Mouse (Mus musculus): ENCODE data around the gene Qpctl. TPM values are rescaled to one million over a fixed set of nuclear protein-coding genes. Genes with fewer than 3 reads are reported as not detected.

The Qpctl gene
- polyA plus RNA-seq, 1 experiment from 2014 or later, result 20.0 TPM

MicroRNAs within 50 kb of the gene (microRNA counts, 519-probe panel; counts per million panel counts)
- microRNA mmu-miR-330, result not detected

Small RNAs within 50 kb of the gene (microRNA-seq; reads per million reads assigned to microRNA genes)
- gene Mir330, result 663 reads per million, percentile 77 among the genes with 10 or more reads in this experiment

Other genes with a start within 250 kb of the Qpctl start
- 16.1 and 18.5 TPM in 2 replicates for gene Ccdc61, start 238.9 kb downstream of the Qpctl start, polyA plus RNA-seq (2014; fragmentation: Nextera tagmentation; extraction: Ambion mirVana)
- gene Nova2, start 223.4 kb downstream of the Qpctl start, polyA plus RNA-seq (2014; fragmentation: Nextera tagmentation; extraction: Ambion mirVana), result 18.6 and 20.7 TPM in 2 replicates
- 0.58 and 0.86 TPM in 2 replicates for gene Nanos2, start 161.9 kb downstream of the Qpctl start, polyA plus RNA-seq (2014; fragmentation: Nextera tagmentation; extraction: Ambion mirVana)
- gene Mypop, start 158.0 kb downstream of the Qpctl start, polyA plus RNA-seq (2014; fragmentation: Nextera tagmentation; extraction: Ambion mirVana), result 4.2 and 4.8 TPM in 2 replicates
- 30.8 and 34.2 TPM in 2 replicates for gene Irf2bp1, start 145.2 kb downstream of the Qpctl start, polyA plus RNA-seq (2014; fragmentation: Nextera tagmentation; extraction: Ambion mirVana)
- gene Foxa3, start 125.8 kb downstream of the Qpctl start, polyA plus RNA-seq (2014; fragmentation: Nextera tagmentation; extraction: Ambion mirVana), result not detected in 2 replicates
- 18.1 and 28.1 TPM in 2 replicates for gene Sympk, start 124.9 kb downstream of the Qpctl start, polyA plus RNA-seq (2014; fragmentation: Nextera tagmentation; extraction: Ambion mirVana)
- gene Rsph6a, start 94.6 kb downstream of the Qpctl start, polyA plus RNA-seq (2014; fragmentation: Nextera tagmentation; extraction: Ambion mirVana), result 0.12 and 0.21 TPM in 2 replicates
- 33.2 and 39.2 TPM in 2 replicates for gene Dmwd, start 73.1 kb downstream of the Qpctl start, polyA plus RNA-seq (2014; fragmentation: Nextera tagmentation; extraction: Ambion mirVana)
- gene Dmpk, start 65.4 kb downstream of the Qpctl start, polyA plus RNA-seq (2014; fragmentation: Nextera tagmentation; extraction: Ambion mirVana), result 9.8 and 13.2 TPM in 2 replicates
- gene Six5, start 54.7 kb downstream of the Qpctl start, polyA plus RNA-seq (2014; fragmentation: Nextera tagmentation; extraction: Ambion mirVana), result 1.5 and 2.5 TPM in 2 replicates
- gene Gm4969, start 30.9 kb downstream of the Qpctl start, polyA plus RNA-seq (2014; fragmentation: Nextera tagmentation; extraction: Ambion mirVana), result 5.2 and 5.8 TPM in 2 replicates
- gene Fbxo46, start 29.4 kb downstream of the Qpctl start, polyA plus RNA-seq (2014; fragmentation: Nextera tagmentation; extraction: Ambion mirVana), result 11.3 and 13.8 TPM in 2 replicates
- 112 and 130 TPM in 2 replicates for gene Snrpd2, start 431 bp upstream of the Qpctl start, polyA plus RNA-seq (2014; fragmentation: Nextera tagmentation; extraction: Ambion mirVana)
- gene Gipr, start 16.8 kb upstream of the Qpctl start, polyA plus RNA-seq (2014; fragmentation: Nextera tagmentation; extraction: Ambion mirVana), result 2.6 and 3.1 TPM in 2 replicates
- gene Eml2, start 27.1 kb upstream of the Qpctl start, polyA plus RNA-seq (2014; fragmentation: Nextera tagmentation; extraction: Ambion mirVana), result 2.6 and 9.3 TPM in 2 replicates
- 1.8 and 2.5 TPM in 2 replicates for gene Gpr4, start 63.2 kb upstream of the Qpctl start, polyA plus RNA-seq (2014; fragmentation: Nextera tagmentation; extraction: Ambion mirVana)
- 33.2 and 35.0 TPM in 2 replicates for gene Opa3, start 79.0 kb upstream of the Qpctl start, polyA plus RNA-seq (2014; fragmentation: Nextera tagmentation; extraction: Ambion mirVana)
- 28.9 and 29.1 TPM in 2 replicates for gene Vasp, start 122.5 kb upstream of the Qpctl start, polyA plus RNA-seq (2014; fragmentation: Nextera tagmentation; extraction: Ambion mirVana)
- 0.62 and 1.2 TPM in 2 replicates for gene Ppm1n, start 130.8 kb upstream of the Qpctl start, polyA plus RNA-seq (2014; fragmentation: Nextera tagmentation; extraction: Ambion mirVana)
- 100.0 and 101 TPM in 2 replicates for gene Rtn2, start 133.3 kb upstream of the Qpctl start, polyA plus RNA-seq (2014; fragmentation: Nextera tagmentation; extraction: Ambion mirVana)
- not detected in 2 replicates for gene Fosb, start 160.8 kb upstream of the Qpctl start, polyA plus RNA-seq (2014; fragmentation: Nextera tagmentation; extraction: Ambion mirVana)
- gene Ercc1, start 195.5 kb upstream of the Qpctl start, polyA plus RNA-seq (2014; fragmentation: Nextera tagmentation; extraction: Ambion mirVana), result 78.9 and 97.7 TPM in 2 replicates
- gene Cd3eap, start 210.2 kb upstream of the Qpctl start, polyA plus RNA-seq (2014; fragmentation: Nextera tagmentation; extraction: Ambion mirVana), result 16.4 and 18.9 TPM in 2 replicates
- 1.6 and 1.9 TPM in 2 replicates for gene Ppp1r13l, start 210.5 kb upstream of the Qpctl start, polyA plus RNA-seq (2014; fragmentation: Nextera tagmentation; extraction: Ambion mirVana)
- gene Ercc2, start 232.7 kb upstream of the Qpctl start, polyA plus RNA-seq (2014; fragmentation: Nextera tagmentation; extraction: Ambion mirVana), result 21.6 and 27.9 TPM in 2 replicates

Data from midbrain, embryonic 14.5 days (tissue).